Mouse (Mus musculus): ENCODE data around the gene Hepacam. TPM values are rescaled to one million over a fixed set of nuclear protein-coding genes. Genes with fewer than 3 reads are reported as not detected.

The Hepacam gene
- polyA plus RNA-seq, 1 experiment from 2014 or later, result 28.3 TPM

DNA sequence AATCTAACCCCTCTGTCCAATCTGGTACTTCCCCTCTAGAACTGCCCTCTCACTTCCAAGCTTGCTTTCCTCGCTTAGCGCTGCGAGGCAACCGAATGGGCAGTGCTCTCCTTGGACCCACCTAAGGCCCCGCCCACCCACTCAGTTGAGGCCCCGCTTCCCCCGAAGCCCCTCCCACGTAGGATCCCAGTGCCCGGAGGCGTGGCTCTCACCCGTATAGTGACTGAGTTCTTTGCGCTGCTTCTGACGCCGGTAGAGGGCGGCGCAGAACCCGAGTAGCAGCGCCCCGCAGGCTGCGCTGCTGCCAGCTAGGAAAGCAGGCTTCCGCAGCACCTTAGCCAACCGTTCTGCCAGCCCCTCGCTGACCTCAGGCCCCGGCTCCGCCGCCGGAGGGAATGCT lies 53.5 kb downstream of the Hepacam start:
- no peaks in the 10 kb centered on the region for H3K36me3 ChIP-seq (ENCODE audit: control insufficient read depth, insufficient read depth, low read length)
- no peaks in the 10 kb centered on the region for H3K9me3 ChIP-seq (replicated peaks; ENCODE audit: control insufficient read depth, low read length, poor library complexity, severe bottlenecking)
- peak overlapping the region; percentile 34 for H3K4me3 ChIP-seq (ENCODE audit: low read depth, low read length)
- under 1% methylated on average over 27 of the region's 27 CpGs for WGBS
- H3K27ac ChIP-seq (ENCODE audit: low read length), result no peak overlapping the region
- no peaks in the 10 kb centered on the region; the same call in 1 of the 2 replicates for H3K4me1 ChIP-seq (ENCODE audit: control insufficient read depth, insufficient read depth, low read length)
- H3K9ac ChIP-seq (ENCODE audit: low read depth, low read length), result peak overlapping the region; percentile 60
- peaks cover 10% of the 10 kb centered on the region; the same call in 1 of the 2 replicates for H3K27me3 ChIP-seq (ENCODE audit: control insufficient read depth, insufficient read depth, low read depth, low read length)
- peak; percentile 90 for ATAC-seq
- H3K4me2 ChIP-seq (ENCODE audit: low read length), result peak overlapping the region; percentile 69

DNA sequence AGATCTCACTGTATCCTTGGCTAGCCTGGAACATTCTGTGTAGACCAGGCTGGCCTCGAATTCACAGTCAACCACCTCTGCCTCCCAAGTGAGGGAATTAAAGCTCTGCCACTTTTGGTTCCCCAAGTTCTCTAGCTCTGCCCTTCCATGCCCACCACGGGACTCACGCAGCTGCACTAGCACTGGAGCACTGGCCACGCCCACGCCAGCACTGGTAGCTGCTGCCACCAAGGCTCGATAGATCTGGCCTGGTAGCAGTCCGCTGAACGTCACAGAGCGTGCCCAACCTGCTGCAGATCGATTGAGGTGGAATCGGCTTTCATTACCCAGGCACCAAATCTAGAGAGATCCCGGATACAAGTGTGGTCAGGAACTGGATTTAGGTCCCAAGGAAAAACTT lies 54.1 kb downstream of the Hepacam start:
- H3K4me3 ChIP-seq (ENCODE audit: low read depth, low read length), result peak overlapping the region; percentile 34
- no peak overlapping the region for H3K27ac ChIP-seq (ENCODE audit: low read length)
- H3K27me3 ChIP-seq (ENCODE audit: control insufficient read depth, insufficient read depth, low read depth, low read length), result peaks cover 10% of the 10 kb centered on the region; the same call in 1 of the 2 replicates
- 24% methylated on average over 12 of the region's 12 CpGs for WGBS
- ATAC-seq, result peak; percentile 72
- 0 out of 2 replicates have a peak overlapping the region, but pooled peaks have one; percentile 3 for H3K9ac ChIP-seq (ENCODE audit: low read depth, low read length)
- no peaks in the 10 kb centered on the region for H3K9me3 ChIP-seq (replicated peaks; ENCODE audit: control insufficient read depth, low read length, poor library complexity, severe bottlenecking)
- peak overlapping the region; percentile 69 for H3K4me2 ChIP-seq (ENCODE audit: low read length)
- H3K36me3 ChIP-seq (ENCODE audit: control insufficient read depth, insufficient read depth, low read length), result no peaks in the 10 kb centered on the region
- H3K4me1 ChIP-seq (ENCODE audit: control insufficient read depth, insufficient read depth, low read length), result no peaks in the 10 kb centered on the region; the same call in 1 of the 2 replicates

DNA sequence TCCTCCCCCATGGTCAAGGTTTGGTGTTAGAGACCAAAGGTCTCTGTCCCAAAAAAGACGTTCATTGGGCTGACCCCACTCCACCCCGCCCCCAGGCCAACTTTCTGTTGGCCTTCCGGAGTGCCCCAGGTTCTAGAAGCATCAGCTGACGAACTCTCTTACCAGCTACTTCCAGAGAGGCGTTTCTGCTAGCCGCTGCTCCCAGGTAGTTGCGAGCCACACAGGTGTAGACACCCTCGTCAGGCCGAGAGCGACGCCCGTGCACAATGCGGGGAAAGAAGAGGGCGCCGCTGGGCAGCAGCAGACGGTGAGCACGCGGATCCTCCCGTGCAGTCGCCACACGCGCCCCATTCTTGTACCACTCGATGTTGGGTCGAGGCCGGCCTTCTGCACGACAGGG lies 62.2 kb downstream of the Hepacam start:
- Histone ChIP-seq H3K9ac (ENCODE audit: low read depth, low read length) (no peak overlapping the region), H3K36me3 (ENCODE audit: control insufficient read depth, insufficient read depth, low read length) (no peaks in the 10 kb centered on the region), H3K4me3 (ENCODE audit: low read depth, low read length) (no peak overlapping the region), H3K4me2 (ENCODE audit: low read length) (no peak overlapping the region), H3K4me1 (ENCODE audit: control insufficient read depth, insufficient read depth, low read length) (peaks cover 10% of the 10 kb centered on the region), H3K27me3 (ENCODE audit: control insufficient read depth, insufficient read depth, low read depth, low read length) (peaks cover 50% of the 10 kb centered on the region), H3K9me3 (replicated peaks; ENCODE audit: control insufficient read depth, low read length, poor library complexity, severe bottlenecking) (no peaks in the 10 kb centered on the region), H3K27ac (ENCODE audit: low read length) (no peak overlapping the region)
- WGBS, result 21% methylated on average over 26 of the region's 26 CpGs
- no peak for ATAC-seq

DNA sequence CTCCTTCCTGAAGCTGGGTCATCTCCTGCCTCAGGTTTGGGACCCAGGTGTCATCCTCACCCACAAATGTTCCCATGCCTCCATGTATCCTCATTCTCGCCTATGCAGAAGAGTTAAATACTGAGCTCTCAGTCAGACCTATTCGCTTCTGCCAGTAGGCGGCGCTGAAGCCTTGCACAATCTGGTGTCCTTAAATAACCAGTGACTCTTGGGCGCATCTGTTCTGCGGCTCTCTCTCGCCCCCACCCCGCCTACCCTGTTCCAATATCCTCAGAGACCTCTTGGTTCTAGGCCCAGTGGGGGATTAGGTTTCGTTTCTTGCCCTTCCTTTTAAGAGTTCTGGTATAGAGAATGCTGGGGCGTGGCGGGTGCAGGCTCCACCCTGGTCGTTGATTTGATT lies 63.4 kb downstream of the Hepacam start:
- Histone ChIP-seq H3K36me3 (ENCODE audit: control insufficient read depth, insufficient read depth, low read length) (no peaks in the 10 kb centered on the region), H3K4me1 (ENCODE audit: control insufficient read depth, insufficient read depth, low read length) (peaks cover 13% of the 10 kb centered on the region), H3K27me3 (ENCODE audit: control insufficient read depth, insufficient read depth, low read depth, low read length) (peaks cover 60% of the 10 kb centered on the region), H3K9me3 (replicated peaks; ENCODE audit: control insufficient read depth, low read length, poor library complexity, severe bottlenecking) (no peaks in the 10 kb centered on the region), H3K4me3 (ENCODE audit: low read depth, low read length) (peak overlapping the region; percentile 24), H3K9ac (ENCODE audit: low read depth, low read length) (no peak overlapping the region), H3K4me2 (ENCODE audit: low read length) (peak overlapping the region; percentile 53), H3K27ac (ENCODE audit: low read length) (no peak overlapping the region)
- WGBS, result 2% methylated on average over 12 of the region's 12 CpGs
- ATAC-seq, result peak; percentile 83

DNA sequence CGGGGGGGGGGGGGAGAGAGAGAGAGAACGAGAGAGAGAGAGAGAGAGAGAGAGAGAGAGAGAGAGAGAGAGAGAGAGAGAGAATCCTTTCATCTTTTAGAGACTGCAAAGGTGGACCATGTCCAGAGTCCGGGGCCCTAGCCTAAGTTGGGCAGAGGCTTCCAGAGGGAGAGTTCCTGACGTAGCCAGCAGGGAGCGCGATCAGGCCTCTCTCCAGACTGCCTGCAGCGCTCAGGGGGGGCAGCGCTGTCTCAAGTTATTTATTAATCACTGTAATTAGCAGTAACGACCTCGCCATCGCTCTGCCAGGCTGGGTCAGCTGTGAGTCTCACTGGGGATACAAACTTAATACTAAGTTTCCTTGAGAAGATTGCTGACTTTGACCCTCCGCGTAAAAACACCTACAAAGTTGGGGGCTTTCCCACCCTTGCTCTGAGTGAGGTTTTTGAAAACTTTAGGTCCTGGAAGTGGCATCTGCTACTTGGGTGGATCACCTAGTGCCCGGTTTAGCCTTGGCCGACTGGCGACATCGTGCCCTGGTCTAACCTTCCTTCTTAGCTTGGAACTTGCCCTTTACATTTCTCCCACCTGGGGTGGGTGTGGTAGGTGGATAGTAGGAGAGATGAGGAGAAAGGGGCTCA lies 65.0 kb downstream of the Hepacam start:
- WGBS, result 2% methylated on average over 15 of the region's 17 CpGs
- ATAC-seq, result 0 out of 2 replicates have a peak, but pooled peaks have one; percentile 6
- no peak overlapping the region for H3K27ac ChIP-seq (ENCODE audit: low read length)
- H3K36me3 ChIP-seq (ENCODE audit: control insufficient read depth, insufficient read depth, low read length), result no peaks in the 10 kb centered on the region
- peaks cover 66% of the 10 kb centered on the region for H3K27me3 ChIP-seq (ENCODE audit: control insufficient read depth, insufficient read depth, low read depth, low read length)
- H3K4me3 ChIP-seq (ENCODE audit: low read depth, low read length), result peak overlapping the region; percentile 44
- no peaks in the 10 kb centered on the region for H3K9me3 ChIP-seq (replicated peaks; ENCODE audit: control insufficient read depth, low read length, poor library complexity, severe bottlenecking)
- peaks cover 13% of the 10 kb centered on the region for H3K4me1 ChIP-seq (ENCODE audit: control insufficient read depth, insufficient read depth, low read length)
- H3K4me2 ChIP-seq (ENCODE audit: low read length), result peak overlapping the region; percentile 93
- H3K9ac ChIP-seq (ENCODE audit: low read depth, low read length), result no peak overlapping the region

DNA sequence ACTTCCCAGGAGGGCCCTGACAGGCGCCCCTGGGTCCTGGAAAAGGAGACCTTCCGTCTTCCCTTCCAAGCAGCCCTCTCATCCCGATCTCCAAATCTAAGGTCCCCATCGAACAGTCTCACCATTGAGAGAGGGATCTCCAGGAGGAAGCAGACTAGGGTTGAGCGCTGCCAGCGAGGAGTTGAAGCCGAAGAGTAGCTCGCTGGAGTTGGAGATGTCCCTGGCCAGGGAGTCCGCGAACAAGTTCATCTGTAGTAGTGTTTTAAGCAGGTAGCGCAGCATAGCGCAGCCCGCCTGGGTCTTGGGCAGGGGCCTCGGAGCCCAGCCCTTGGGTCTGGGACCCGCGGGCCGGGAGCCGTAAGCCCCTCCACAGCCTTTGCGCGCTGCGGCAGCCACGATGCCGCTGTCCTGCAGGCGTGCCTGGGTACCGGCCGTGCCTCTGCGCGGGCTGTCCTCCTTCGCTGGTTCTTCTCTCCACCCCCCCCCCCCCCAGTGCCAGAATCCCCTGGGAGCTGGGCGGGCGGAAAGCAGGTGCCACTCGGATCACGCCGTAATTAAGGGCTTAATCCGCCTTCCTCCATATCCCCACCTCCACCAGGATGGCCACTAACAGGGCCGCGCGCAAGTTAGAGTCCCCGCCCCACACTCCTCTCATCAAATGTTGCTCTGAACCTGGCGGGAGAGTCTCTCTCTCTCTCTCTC lies 65.7 kb downstream of the Hepacam start, which contains the start of gene Robo3:
Gene Robo3 (minus strand): TSS at position 527 of the 702 bp plus-strand sequence.
- under 1% methylated on average over 32 of the region's 40 CpGs for WGBS
- peak; percentile 27 for ATAC-seq

DNA sequence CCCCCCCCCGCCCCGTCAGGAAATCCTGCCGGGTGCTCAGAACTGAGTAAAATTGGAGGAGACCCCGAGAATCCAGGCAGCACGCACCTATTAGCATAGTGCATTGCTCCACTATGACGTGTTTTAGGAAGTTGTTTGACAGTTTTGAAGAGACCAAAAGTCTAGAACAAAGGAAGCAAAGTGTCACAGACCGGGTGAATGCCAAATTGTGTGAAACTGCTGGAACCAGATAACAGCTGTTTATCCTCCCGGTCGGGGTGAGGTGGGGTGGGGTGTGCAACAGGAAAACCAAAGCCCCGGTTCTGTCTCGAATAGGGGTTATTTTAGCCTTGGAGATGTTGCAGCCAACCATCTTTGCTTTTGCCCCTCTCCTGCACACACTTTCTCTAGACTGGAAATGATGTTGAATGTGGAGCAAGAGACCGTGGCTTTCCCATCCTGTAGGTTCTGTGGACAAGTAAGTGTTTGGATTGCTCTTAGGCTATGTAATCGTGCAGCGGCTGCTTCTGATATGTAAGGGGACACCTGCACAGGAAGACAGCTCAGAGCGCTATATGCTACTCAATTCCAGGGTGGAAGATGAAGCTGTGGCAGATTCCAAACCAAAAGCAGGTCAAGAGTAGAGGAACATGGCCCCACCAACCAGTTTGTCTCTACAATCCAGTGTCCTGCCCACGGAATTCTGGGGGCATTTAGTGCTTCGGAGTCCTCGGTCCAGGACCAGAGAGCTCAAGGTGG lies 66.8 kb downstream of the Hepacam start:
- 3% methylated on average over 18 of the region's 18 CpGs for WGBS
- Histone ChIP-seq H3K27me3 (ENCODE audit: control insufficient read depth, insufficient read depth, low read depth, low read length) (peaks cover 65% of the 10 kb centered on the region), H3K9ac (ENCODE audit: low read depth, low read length) (no peak overlapping the region), H3K36me3 (ENCODE audit: control insufficient read depth, insufficient read depth, low read length) (no peaks in the 10 kb centered on the region), H3K4me3 (ENCODE audit: low read depth, low read length) (peak overlapping the region; percentile 1; the same call in 1 of the 2 replicates), H3K9me3 (replicated peaks; ENCODE audit: control insufficient read depth, low read length, poor library complexity, severe bottlenecking) (no peaks in the 10 kb centered on the region), H3K27ac (ENCODE audit: low read length) (no peak overlapping the region), H3K4me2 (ENCODE audit: low read length) (peak overlapping the region; percentile 93), H3K4me1 (ENCODE audit: control insufficient read depth, insufficient read depth, low read length) (peaks cover 17% of the 10 kb centered on the region)
- no peak for ATAC-seq

More for the DNA sequence above, 65.7 kb downstream of the Hepacam start, which contains the start of gene Robo3:
- peak within 1 kb of the TSS; percentile 44 for H3K4me3 ChIP-seq (ENCODE audit: low read depth, low read length)
- peak within 1 kb of the TSS; percentile 57 for H3K9ac ChIP-seq (ENCODE audit: low read depth, low read length)
- H3K4me1 ChIP-seq (ENCODE audit: control insufficient read depth, insufficient read depth, low read length), result peaks cover 13% of the 10 kb centered on the region
- peaks cover 66% of the 10 kb centered on the region for H3K27me3 ChIP-seq (ENCODE audit: control insufficient read depth, insufficient read depth, low read depth, low read length)
- no peaks in the 10 kb centered on the region for H3K36me3 ChIP-seq (ENCODE audit: control insufficient read depth, insufficient read depth, low read length)
- no peak within 1 kb of the TSS for H3K27ac ChIP-seq (ENCODE audit: low read length)
- peak within 1 kb of the TSS; percentile 93 for H3K4me2 ChIP-seq (ENCODE audit: low read length)
- H3K9me3 ChIP-seq (replicated peaks; ENCODE audit: control insufficient read depth, low read length, poor library complexity, severe bottlenecking), result no peaks in the 10 kb centered on the region

DNA sequence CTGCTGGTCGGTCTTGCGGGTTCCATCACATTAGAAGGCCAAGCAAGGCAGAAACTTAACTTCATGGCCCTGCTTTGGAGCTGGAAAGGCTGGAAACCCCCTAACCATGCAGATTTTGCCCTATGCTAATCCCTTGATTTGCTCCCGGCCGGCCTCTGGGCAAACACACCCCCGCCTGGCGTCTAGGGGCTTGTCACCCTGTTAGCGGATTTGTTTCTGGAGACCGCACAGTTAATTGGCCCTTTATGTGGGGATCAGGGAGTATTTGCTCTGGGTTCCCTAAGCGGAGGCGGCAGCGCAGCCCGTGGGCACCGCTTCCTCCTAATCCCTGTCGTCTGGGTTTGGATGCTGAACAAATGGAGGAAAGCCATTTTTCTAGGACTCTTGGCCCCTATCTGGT lies 67.8 kb downstream of the Hepacam start:
- Histone ChIP-seq H3K4me3 (ENCODE audit: low read depth, low read length) (no peak overlapping the region), H3K27me3 (ENCODE audit: control insufficient read depth, insufficient read depth, low read depth, low read length) (peaks cover 55% of the 10 kb centered on the region), H3K9me3 (replicated peaks; ENCODE audit: control insufficient read depth, low read length, poor library complexity, severe bottlenecking) (no peaks in the 10 kb centered on the region), H3K4me1 (ENCODE audit: control insufficient read depth, insufficient read depth, low read length) (peaks cover 17% of the 10 kb centered on the region), H3K36me3 (ENCODE audit: control insufficient read depth, insufficient read depth, low read length) (no peaks in the 10 kb centered on the region), H3K9ac (ENCODE audit: low read depth, low read length) (no peak overlapping the region), H3K4me2 (ENCODE audit: low read length) (peak overlapping the region; percentile 3; the same call in 1 of the 2 replicates), H3K27ac (ENCODE audit: low read length) (no peak overlapping the region)
- no peak for ATAC-seq
- WGBS, result 2% methylated on average over 14 of the region's 14 CpGs

Data from midbrain, embryonic 16.5 days (tissue).